Mouse (Mus musculus): ENCODE measurements around the gene Hist1h4a.

- TF ChIP-seq CTCF (IDR thresholded peaks at IDR 0.05; ENCODE audit: low read depth), result no peak
- TF ChIP-seq EP300 (IDR thresholded peaks at IDR 0.05; ENCODE audit: low read depth), result no peak
Observed at GRCm38 (mm10) chr13:23765172-23765513, 4.1 kb upstream of the Hist1h4a start.

Measured in heart, postnatal 0 days (tissue).